Mouse (Mus musculus): ENCODE measurements around the gene Sarnp. TPM values are rescaled to one million over a fixed set of nuclear protein-coding genes. Genes with fewer than 3 reads are reported as not detected.

Sarnp gene
- polyA plus RNA-seq, 1 experiment from 2014 or later = 146 TPM

DNA sequence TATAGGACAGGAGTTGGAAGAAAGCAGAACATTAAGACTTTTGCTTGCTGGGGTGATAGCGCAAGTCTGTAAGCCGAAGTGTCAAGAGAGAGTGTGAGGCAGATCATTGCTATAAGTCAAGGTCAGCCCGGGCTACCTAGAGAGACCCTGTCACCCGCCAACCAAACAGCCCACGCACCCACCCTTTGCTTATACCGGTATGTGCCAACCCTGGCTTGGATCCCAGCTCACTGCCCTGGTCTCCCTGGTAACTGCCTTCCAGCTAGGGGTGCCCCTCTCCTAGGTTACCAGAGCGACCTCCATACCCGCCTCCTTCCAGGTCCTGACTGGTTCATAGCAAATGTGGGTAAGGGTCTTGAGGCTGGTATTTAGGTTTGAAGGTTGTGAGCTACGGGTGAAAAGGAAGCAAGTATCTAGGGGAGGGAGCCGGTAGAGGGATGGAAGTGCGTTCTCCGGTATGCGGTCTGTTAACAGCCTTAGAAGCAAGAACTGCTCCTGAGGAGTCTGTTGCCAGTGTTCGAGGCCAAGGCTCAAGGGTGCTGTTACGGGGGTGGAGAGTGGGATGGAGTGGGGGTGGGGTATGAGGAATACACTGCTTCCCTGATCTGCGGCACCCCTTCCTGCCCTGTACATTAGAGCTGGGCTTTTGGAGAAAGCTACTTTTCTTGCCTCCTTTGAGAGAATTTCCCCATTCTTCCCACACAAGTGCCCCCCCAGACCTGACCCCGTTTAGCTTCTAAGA is 79.0 kb downstream of the Sarnp start:
- Histone ChIP-seq H3K9me3 (no peaks in the 10 kb centered on the region), H3K36me3 (no peaks in the 10 kb centered on the region), H3K4me2 (peak overlapping the region; percentile 45), H3K4me3 (peak overlapping the region; percentile 18), H3K4me1 (replicated peaks) (peaks cover 29% of the 10 kb centered on the region), H3K9ac (no peak overlapping the region; the same call in 1 of the 2 replicates), H3K27ac (replicated peaks) (peak overlapping the region; percentile 52; the same call in 1 of the 2 replicates), H3K27me3 (peaks cover 13% of the 10 kb centered on the region)
- peak; percentile 63 for ATAC-seq (ENCODE audit: low FRiP score, low read depth)
- WGBS = 2% methylated on average over 17 of the region's 17 CpGs

- no peaks in the 10 kb centered on the region for H3K9me3 ChIP-seq
- WGBS = 57% methylated on average over 1 of the region's 1 CpGs
- 0 out of 2 replicates have a peak overlapping the region, but pooled peaks have one; percentile 7 for H3K27ac ChIP-seq (replicated peaks)
Observed at GRCm38 (mm10) chr10:128896807-128897206, 79.7 kb downstream of the Sarnp start.

DNA sequence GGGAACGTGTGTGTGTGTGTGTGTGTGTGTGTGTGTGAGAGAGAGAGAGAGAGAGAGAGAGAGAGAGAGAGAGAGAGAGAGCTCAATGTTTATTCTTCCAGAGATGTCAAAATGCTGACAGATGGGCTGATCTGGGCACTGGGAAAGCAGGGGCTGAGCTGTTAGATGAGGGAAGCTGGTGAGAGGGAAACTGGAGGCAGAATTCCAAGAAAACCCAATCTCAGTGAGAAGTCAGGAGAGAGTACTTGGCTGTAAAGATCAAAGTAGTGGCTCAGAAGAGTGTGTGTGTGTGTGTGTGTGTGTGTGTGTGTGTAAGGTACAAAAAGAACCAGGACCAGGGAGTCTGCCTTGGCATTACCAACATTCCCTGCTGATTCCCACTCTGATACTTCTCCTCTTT is 80.4 kb downstream of the Sarnp start:
- H3K4me3 ChIP-seq = no peak overlapping the region
- no peak overlapping the region for H3K27ac ChIP-seq (replicated peaks)
- H3K9ac ChIP-seq = no peak overlapping the region
- 19% methylated on average over 1 of the region's 1 CpGs for WGBS
- H3K4me2 ChIP-seq = no peak overlapping the region
- no peaks in the 10 kb centered on the region for H3K9me3 ChIP-seq
- H3K27me3 ChIP-seq = peaks cover 13% of the 10 kb centered on the region
- no peaks in the 10 kb centered on the region for H3K36me3 ChIP-seq
- peaks cover 25% of the 10 kb centered on the region for H3K4me1 ChIP-seq (replicated peaks)
- ATAC-seq (ENCODE audit: low FRiP score, low read depth) = no peak

More at GRCm38 (mm10) chr10:128896807-128897206, 79.7 kb downstream of the Sarnp start:
- Histone ChIP-seq H3K27me3 (peaks cover 13% of the 10 kb centered on the region), H3K4me1 (replicated peaks) (peaks cover 29% of the 10 kb centered on the region), H3K9ac (no peak overlapping the region), H3K4me3 (0 out of 2 replicates have a peak overlapping the region, but pooled peaks have one; percentile 18), H3K4me2 (peak overlapping the region; percentile 45; the same call in 1 of the 2 replicates), H3K36me3 (no peaks in the 10 kb centered on the region)
- no peak for ATAC-seq (ENCODE audit: low FRiP score, low read depth)

DNA sequence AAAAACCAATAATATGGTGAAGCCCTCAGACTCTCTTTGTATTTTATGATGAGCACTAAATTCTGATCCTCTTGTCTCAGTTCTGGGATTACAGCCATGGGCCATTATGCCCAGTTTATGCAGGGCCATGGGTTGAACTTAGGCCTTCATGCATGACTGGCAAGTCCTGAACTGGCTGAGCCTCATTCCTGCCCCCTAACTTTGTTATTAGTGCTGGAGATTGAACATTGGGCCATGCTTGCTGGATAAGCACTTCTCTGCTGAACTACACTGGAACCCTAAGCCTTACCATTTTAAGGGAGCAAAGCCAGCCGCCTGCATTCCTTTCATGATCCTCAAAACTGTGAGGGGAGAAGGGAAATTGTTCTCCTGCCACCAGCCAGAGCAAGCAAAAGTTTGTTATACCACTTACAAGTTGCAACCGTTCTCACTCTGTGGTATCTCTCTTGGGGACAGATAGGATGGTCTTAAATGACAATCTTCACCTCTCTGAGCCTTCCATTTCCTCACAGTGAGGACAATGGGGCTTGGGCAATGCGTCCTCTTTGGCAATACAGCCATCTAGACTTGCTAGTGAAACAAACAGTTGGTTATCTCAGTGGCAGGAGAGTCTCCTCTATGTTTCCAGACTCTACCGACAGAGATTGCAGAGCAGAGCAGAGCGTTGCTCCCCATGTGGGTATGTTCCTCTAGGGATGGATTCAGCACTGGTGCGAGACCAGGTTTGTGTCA is 82.8 kb downstream of the Sarnp start:
- Histone ChIP-seq H3K9me3 (no peaks in the 10 kb centered on the region), H3K27ac (replicated peaks) (no peak overlapping the region), H3K9ac (no peak overlapping the region), H3K4me3 (no peak overlapping the region), H3K4me2 (no peak overlapping the region), H3K36me3 (no peaks in the 10 kb centered on the region), H3K27me3 (peaks cover 13% of the 10 kb centered on the region), H3K4me1 (replicated peaks) (peaks cover 18% of the 10 kb centered on the region)
- WGBS = 87% methylated on average over 6 of the region's 6 CpGs
- ATAC-seq (ENCODE audit: low FRiP score, low read depth) = no peak

DNA sequence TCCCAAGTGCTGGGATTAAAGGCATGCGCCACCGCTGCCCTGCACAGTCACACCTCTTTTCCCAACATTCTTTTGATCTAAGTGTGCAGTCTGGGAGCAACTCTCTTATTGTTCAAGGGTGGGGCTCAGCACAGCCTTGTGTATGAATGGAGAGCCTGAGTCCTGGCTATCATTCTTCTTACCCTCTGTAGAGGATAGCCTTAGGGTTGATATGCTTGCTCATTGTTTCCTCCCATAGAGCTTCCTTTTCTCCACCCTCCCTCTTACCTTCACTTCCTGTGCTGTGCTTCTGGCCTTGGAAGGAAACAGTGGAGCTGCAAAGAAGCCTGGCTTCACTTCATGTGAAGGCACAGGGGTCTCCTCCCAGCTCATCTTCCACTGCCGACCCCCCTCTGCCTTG is 83.6 kb downstream of the Sarnp start, which contains the start of gene Cd63:
Cd63 (plus strand) TSS at position 292 of the 400 bp plus-strand sequence.
- H3K4me2 ChIP-seq = no peak within 1 kb of the TSS
- 85% methylated on average over 3 of the region's 3 CpGs for WGBS
- H3K4me1 ChIP-seq (replicated peaks) = peaks cover 13% of the 10 kb centered on the region
- no peak within 1 kb of the TSS for H3K27ac ChIP-seq (replicated peaks)
- no peak within 1 kb of the TSS for H3K9ac ChIP-seq
- H3K9me3 ChIP-seq = no peaks in the 10 kb centered on the region
- H3K36me3 ChIP-seq = no peaks in the 10 kb centered on the region
- H3K4me3 ChIP-seq = no peak within 1 kb of the TSS
- no peak for ATAC-seq (ENCODE audit: low FRiP score, low read depth)
- H3K27me3 ChIP-seq = peaks cover 13% of the 10 kb centered on the region

DNA sequence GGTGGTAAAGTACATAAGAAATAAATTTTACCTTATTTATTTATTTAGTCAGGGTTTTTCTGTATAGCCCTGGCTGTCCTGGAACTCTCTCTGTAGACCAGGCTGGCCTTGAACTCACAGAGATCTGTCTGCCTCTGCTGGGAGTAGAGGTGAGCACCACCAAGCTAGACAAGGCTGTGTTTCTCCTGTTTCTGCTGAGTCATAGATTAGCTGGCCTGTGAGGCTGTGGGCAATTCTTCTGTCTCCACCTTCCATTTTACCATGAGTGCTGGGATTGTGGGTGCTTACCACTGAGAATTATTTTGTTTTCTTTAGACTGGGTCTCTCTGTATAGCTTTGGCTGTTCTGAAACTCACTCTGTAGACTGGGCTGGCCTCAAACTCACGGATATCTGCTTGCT is 84.3 kb downstream of the Sarnp start:
- Histone ChIP-seq H3K27ac (replicated peaks) (no peak overlapping the region), H3K4me2 (no peak overlapping the region), H3K4me1 (replicated peaks) (peaks cover 8% of the 10 kb centered on the region), H3K4me3 (no peak overlapping the region), H3K9ac (no peak overlapping the region), H3K36me3 (no peaks in the 10 kb centered on the region), H3K9me3 (no peaks in the 10 kb centered on the region), H3K27me3 (peaks cover 8% of the 10 kb centered on the region)
- no peak for ATAC-seq (ENCODE audit: low FRiP score, low read depth)
- 86% methylated on average over 1 of the region's 1 CpGs for WGBS

- H3K9me3 ChIP-seq = no peaks in the 10 kb centered on the region
- H3K36me3 ChIP-seq = no peaks in the 10 kb centered on the region
- no peak overlapping the region for H3K4me3 ChIP-seq
- no peaks in the 10 kb centered on the region for H3K4me1 ChIP-seq (replicated peaks)
- WGBS = 65% methylated on average over 3 of the region's 3 CpGs
- H3K9ac ChIP-seq = no peak overlapping the region
- no peak for ATAC-seq (ENCODE audit: low FRiP score, low read depth)
- no peak overlapping the region for H3K27ac ChIP-seq (replicated peaks)
- no peak overlapping the region for H3K4me2 ChIP-seq
- no peaks in the 10 kb centered on the region for H3K27me3 ChIP-seq
Observed at GRCm38 (mm10) chr10:128902409-128902988, 85.4 kb downstream of the Sarnp start.

GRCm38 (mm10) chr10:128904812-128905211 is 87.7 kb downstream of the Sarnp start:
- H3K9ac ChIP-seq = no peak overlapping the region
- H3K36me3 ChIP-seq = no peaks in the 10 kb centered on the region
- no peaks in the 10 kb centered on the region for H3K9me3 ChIP-seq
- peaks cover 8% of the 10 kb centered on the region; the same call in 1 of the 2 replicates for H3K4me1 ChIP-seq (replicated peaks)
- WGBS = 73% methylated on average over 5 of the region's 5 CpGs
- no peak for ATAC-seq (ENCODE audit: low FRiP score, low read depth)
- H3K4me2 ChIP-seq = no peak overlapping the region
- no peaks in the 10 kb centered on the region for H3K27me3 ChIP-seq
- H3K4me3 ChIP-seq = no peak overlapping the region
- H3K27ac ChIP-seq (replicated peaks) = no peak overlapping the region

GRCm38 (mm10) chr10:128908778-128909448 is 91.8 kb downstream of the Sarnp start:
- no peaks in the 10 kb centered on the region for H3K36me3 ChIP-seq
- H3K4me3 ChIP-seq = peak overlapping the region; percentile 87
- 60% methylated on average over 13 of the region's 13 CpGs for WGBS
- H3K27me3 ChIP-seq = no peaks in the 10 kb centered on the region
- peak overlapping the region; percentile 67 for H3K4me2 ChIP-seq
- no peak for ATAC-seq (ENCODE audit: low FRiP score, low read depth)
- H3K9ac ChIP-seq = peak overlapping the region; percentile 84; the same call in 1 of the 2 replicates
- no peaks in the 10 kb centered on the region for H3K9me3 ChIP-seq
- H3K27ac ChIP-seq (replicated peaks) = peak overlapping the region; percentile 84
- peaks cover 31% of the 10 kb centered on the region for H3K4me1 ChIP-seq (replicated peaks)

DNA sequence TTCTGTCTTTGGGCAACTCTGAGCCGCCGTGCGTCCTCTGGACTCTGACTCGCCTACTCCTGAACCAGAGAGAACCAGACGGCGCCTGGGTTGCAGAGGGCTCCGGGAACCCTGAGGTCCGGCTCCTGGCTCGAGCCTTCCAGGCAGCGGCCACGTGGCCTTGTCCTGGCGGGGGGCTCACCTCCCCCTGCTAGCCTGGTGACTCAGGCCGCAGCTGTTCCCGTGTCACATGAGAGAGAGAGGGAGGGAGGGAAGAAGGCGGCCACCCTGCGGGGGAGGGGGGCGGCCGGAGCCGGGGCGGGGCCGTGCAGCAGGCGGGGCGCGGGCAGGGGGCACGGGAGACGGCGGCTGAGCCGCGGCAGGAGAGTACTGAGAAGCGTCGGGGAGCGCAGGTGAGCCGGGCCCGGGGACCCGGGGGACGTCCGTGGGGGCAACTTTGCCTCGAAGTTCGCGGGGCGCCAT is 92.5 kb downstream of the Sarnp start:
- H3K9ac ChIP-seq = peak overlapping the region; percentile 84
- peak; percentile 73 for ATAC-seq (ENCODE audit: low FRiP score, low read depth)
- peaks cover 33% of the 10 kb centered on the region for H3K4me1 ChIP-seq (replicated peaks)
- peak overlapping the region; percentile 87 for H3K4me3 ChIP-seq
- H3K27ac ChIP-seq (replicated peaks) = peak overlapping the region; percentile 84
- WGBS = 0% methylated on average over 37 of the region's 41 CpGs
- H3K4me2 ChIP-seq = peak overlapping the region; percentile 67
- no peaks in the 10 kb centered on the region for H3K9me3 ChIP-seq
- H3K36me3 ChIP-seq = no peaks in the 10 kb centered on the region
- no peaks in the 10 kb centered on the region for H3K27me3 ChIP-seq

GRCm38 (mm10) chr10:128910066-128910841 is 93.1 kb downstream of the Sarnp start:
- WGBS = 1% methylated on average over 64 of the region's 66 CpGs
- peak; percentile 32 for ATAC-seq (ENCODE audit: low FRiP score, low read depth)
- H3K36me3 ChIP-seq = no peaks in the 10 kb centered on the region

More at GRCm38 (mm10) chr10:128910066-128910841, 93.1 kb downstream of the Sarnp start:
- H3K27ac ChIP-seq (replicated peaks) = peak overlapping the region; percentile 84
- peak overlapping the region; percentile 84 for H3K9ac ChIP-seq
- H3K4me2 ChIP-seq = peak overlapping the region; percentile 67
- peak overlapping the region; percentile 87 for H3K4me3 ChIP-seq
- H3K4me1 ChIP-seq (replicated peaks) = peaks cover 33% of the 10 kb centered on the region
- no peaks in the 10 kb centered on the region for H3K27me3 ChIP-seq
- H3K9me3 ChIP-seq = no peaks in the 10 kb centered on the region
